Mouse (Mus musculus): ENCODE measurements around the gene Btaf1. TPM values are rescaled to one million over a fixed set of nuclear protein-coding genes. Genes with fewer than 3 reads are reported as not detected.
A peak's percentile ranks its signal among the peaks of the same experiment; 100 is the strongest.

The Btaf1 gene
- 14.7 and 15.5 TPM in 2 replicates for total RNA-seq (2014; rRNA removed)
- 2.5 and 2.6 TPM in 2 replicates for polyA plus RNA-seq (2012; rRNA removed)

DNA sequence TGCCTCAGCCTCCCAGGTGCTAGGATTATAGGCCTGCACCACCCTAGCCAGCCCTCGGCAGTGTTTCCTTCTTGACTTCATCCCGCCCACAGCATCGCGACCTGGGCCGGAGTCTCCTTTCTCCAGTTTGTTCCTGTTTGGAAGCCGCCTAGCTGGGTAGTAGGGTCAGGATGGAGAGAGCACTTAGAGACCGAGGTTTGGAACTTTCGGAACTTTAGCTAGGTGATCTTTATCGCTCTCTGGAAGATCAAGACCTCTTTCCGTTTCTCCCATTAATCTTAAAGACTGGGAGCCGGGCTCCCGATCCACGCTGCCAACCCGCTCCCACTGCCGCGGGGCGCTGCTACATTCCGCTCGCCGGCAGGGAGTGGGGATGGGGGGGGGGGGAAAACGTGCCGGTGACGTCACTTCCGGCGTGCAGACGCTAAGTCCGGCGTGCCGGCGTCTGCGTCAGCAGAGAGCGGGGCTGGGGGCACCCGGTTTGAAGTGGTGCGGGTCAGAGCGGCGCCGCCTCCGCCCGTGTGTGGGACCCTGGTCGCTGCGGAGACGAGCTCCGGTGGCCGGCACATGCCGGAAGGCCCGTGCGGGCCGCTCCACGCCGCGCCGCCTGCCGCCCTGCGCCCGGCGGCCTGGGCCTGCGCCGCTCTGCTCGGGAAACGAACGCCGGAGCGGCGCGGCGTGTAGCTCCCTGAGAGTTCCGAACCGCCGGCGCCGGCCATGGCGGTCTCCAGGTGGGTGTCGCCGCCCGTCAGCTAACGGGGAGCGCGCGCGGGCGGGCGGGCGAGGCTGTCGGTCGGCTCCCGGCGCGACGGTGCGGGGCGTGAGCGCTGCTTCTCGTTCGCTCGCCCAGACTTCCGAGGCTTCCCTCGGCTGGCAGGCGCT lies at the start of gene Btaf1:
Btaf1 (plus strand) TSS at position 409 of the 882 bp plus-strand sequence.
- Histone ChIP-seq H3K9ac (ENCODE audit: low read depth, low read length) (peak within 1 kb of the TSS; percentile 99), H3K27me3 (ENCODE audit: control insufficient read depth, insufficient read depth, low read length) (no peaks in the 10 kb centered on the region), H3K4me3 (ENCODE audit: insufficient read depth, low read depth, low read length) (peak within 1 kb of the TSS; percentile 97), H3K4me1 (ENCODE audit: control insufficient read depth, insufficient read depth, low read length) (peaks cover 5% of the 10 kb centered on the region; the same call in 1 of the 2 replicates), H3K79me2 (ENCODE audit: control insufficient read depth, insufficient read depth, low read length) (peaks cover 11% of the 10 kb centered on the region; the same call in 1 of the 2 replicates), H3K27ac (replicated peaks; ENCODE audit: insufficient read depth, low read depth, low read length) (peak within 1 kb of the TSS; percentile 94), H3K36me3 (ENCODE audit: control insufficient read depth, insufficient read depth, low read length) (no peaks in the 10 kb centered on the region; the same call in 1 of the 2 replicates)
- no peak for TF ChIP-seq CTCF (IDR thresholded peaks at IDR 0.05; ENCODE audit: low read depth, low read length)
- peak; percentile 91 for TF ChIP-seq POLR2A (IDR thresholded peaks at IDR 0.05; ENCODE audit: extremely low read depth, insufficient read depth, low read length)
- WGBS = under 1% methylated on average over 98 of the region's 98 CpGs
- peak; percentile 69 for DNase-seq (ENCODE audit: extremely low read depth, low read depth, low spot score)

DNA sequence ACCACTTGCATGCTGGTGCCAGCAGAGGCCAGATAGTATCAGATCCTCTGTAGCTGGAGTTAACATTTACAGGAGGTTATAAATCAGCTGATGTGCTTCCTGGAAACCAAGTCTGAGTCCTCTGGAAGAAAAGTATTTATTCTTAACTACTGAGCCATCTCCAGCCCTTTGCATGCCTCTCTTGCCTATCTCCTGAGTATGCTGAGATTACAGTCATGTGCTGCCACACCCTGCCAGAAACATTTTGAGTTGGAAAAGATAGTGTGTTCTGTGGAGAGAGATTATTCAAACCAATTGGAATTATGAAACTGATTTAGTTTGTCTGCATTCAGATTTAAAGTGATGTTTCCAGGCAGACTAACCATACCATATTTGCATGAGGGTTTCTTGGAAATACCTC lies 48.5 kb upstream of the Btaf1 start:
- Histone ChIP-seq H3K4me3 (ENCODE audit: insufficient read depth, low read depth, low read length) (no peak overlapping the region), H3K9ac (ENCODE audit: low read depth, low read length) (no peak overlapping the region), H3K27me3 (ENCODE audit: control insufficient read depth, insufficient read depth, low read length) (no peaks in the 10 kb centered on the region), H3K4me1 (ENCODE audit: control insufficient read depth, insufficient read depth, low read length) (no peaks in the 10 kb centered on the region), H3K36me3 (ENCODE audit: control insufficient read depth, insufficient read depth, low read length) (peaks cover 76% of the 10 kb centered on the region), H3K27ac (replicated peaks; ENCODE audit: insufficient read depth, low read depth, low read length) (no peak overlapping the region), H3K79me2 (ENCODE audit: control insufficient read depth, insufficient read depth, low read length) (no peaks in the 10 kb centered on the region; the same call in 1 of the 2 replicates)
- no peak for TF ChIP-seq POLR2A (IDR thresholded peaks at IDR 0.05; ENCODE audit: extremely low read depth, insufficient read depth, low read length)
- TF ChIP-seq CTCF (IDR thresholded peaks at IDR 0.05; ENCODE audit: low read depth, low read length) = no peak
- DNase-seq (ENCODE audit: extremely low read depth, low read depth, low spot score) = no peak

DNA sequence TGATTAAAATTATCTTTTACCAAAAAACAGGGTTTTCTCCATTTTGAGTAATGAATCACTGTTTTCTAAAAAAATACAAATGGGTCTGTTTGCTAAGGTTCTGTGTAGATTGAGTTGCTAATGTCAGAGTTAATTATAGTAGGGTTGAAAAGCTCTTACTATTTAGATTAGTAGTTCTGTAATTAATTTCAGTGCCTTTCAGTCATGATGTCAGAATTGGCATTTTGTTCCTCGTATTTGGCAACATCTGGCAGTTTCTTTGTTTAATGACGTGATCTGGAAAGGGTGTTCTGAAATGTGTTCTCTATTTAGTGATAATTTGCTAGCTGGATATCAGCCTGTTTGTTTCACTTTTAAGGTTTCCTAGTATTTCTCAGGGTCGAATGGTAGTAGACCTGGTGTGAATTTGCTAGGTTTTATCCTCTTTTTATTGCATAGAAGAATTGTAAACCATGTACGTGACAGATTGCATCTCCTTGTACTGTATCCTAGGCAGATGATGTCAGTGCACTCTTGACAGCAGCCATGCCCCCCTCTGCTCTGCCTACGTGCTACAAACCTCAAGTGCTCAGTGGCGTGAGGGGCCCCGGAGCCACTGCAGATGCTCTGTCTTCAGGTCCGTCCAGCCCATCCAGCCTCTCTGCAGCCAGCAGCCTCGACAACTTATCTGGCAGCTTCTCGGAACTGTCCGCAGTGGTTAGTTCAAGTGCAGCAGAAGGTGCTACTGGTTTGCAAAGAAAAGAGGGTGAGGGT lies 47.0 kb upstream of the Btaf1 start:
- Histone ChIP-seq H3K27me3 (ENCODE audit: control insufficient read depth, insufficient read depth, low read length) (no peaks in the 10 kb centered on the region), H3K4me1 (ENCODE audit: control insufficient read depth, insufficient read depth, low read length) (no peaks in the 10 kb centered on the region), H3K27ac (replicated peaks; ENCODE audit: insufficient read depth, low read depth, low read length) (no peak overlapping the region), H3K9ac (ENCODE audit: low read depth, low read length) (no peak overlapping the region), H3K79me2 (ENCODE audit: control insufficient read depth, insufficient read depth, low read length) (no peaks in the 10 kb centered on the region; the same call in 1 of the 2 replicates), H3K4me3 (ENCODE audit: insufficient read depth, low read depth, low read length) (no peak overlapping the region), H3K36me3 (ENCODE audit: control insufficient read depth, insufficient read depth, low read length) (peaks cover 78% of the 10 kb centered on the region)
- peak; percentile 59 for DNase-seq (ENCODE audit: extremely low read depth, low read depth, low spot score)
- WGBS = 71% methylated on average over 11 of the region's 11 CpGs
- TF ChIP-seq POLR2A (IDR thresholded peaks at IDR 0.05; ENCODE audit: extremely low read depth, insufficient read depth, low read length) (no peak), CTCF (IDR thresholded peaks at IDR 0.05; ENCODE audit: low read depth, low read length) (no peak)

DNA sequence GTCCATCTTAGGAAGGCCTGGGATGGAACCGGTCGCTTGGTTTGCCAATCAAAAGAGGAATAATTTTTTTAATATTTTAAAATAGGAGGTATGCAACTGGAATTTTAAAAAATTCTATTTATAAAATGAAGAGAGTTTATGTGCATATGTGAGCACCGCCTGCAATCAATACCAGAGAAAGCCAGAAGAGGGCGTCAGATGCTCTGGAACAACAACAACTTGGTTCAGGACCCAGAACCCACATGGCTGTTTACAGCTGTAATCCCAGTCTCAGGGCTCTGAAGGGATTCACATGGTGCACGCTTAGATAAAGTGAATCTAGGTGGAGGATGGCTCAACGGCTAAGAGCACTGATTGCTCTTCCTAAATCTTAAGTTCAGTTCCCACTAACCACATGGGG lies 42.8 kb upstream of the Btaf1 start:
- H3K9ac ChIP-seq (ENCODE audit: low read depth, low read length) = no peak overlapping the region
- TF ChIP-seq CTCF (IDR thresholded peaks at IDR 0.05; ENCODE audit: low read depth, low read length) (peak; percentile 5; the same call in 1 of the 2 replicates), POLR2A (IDR thresholded peaks at IDR 0.05; ENCODE audit: extremely low read depth, insufficient read depth, low read length) (no peak)
- peaks cover 78% of the 10 kb centered on the region for H3K36me3 ChIP-seq (ENCODE audit: control insufficient read depth, insufficient read depth, low read length)
- no peak for DNase-seq (ENCODE audit: extremely low read depth, low read depth, low spot score)
- H3K4me3 ChIP-seq (ENCODE audit: insufficient read depth, low read depth, low read length) = no peak overlapping the region
- no peaks in the 10 kb centered on the region for H3K27me3 ChIP-seq (ENCODE audit: control insufficient read depth, insufficient read depth, low read length)
- 83% methylated on average over 6 of the region's 6 CpGs for WGBS
- no peaks in the 10 kb centered on the region for H3K4me1 ChIP-seq (ENCODE audit: control insufficient read depth, insufficient read depth, low read length)
- no peak overlapping the region for H3K27ac ChIP-seq (replicated peaks; ENCODE audit: insufficient read depth, low read depth, low read length)
- H3K79me2 ChIP-seq (ENCODE audit: control insufficient read depth, insufficient read depth, low read length) = no peaks in the 10 kb centered on the region; the same call in 1 of the 2 replicates

DNA sequence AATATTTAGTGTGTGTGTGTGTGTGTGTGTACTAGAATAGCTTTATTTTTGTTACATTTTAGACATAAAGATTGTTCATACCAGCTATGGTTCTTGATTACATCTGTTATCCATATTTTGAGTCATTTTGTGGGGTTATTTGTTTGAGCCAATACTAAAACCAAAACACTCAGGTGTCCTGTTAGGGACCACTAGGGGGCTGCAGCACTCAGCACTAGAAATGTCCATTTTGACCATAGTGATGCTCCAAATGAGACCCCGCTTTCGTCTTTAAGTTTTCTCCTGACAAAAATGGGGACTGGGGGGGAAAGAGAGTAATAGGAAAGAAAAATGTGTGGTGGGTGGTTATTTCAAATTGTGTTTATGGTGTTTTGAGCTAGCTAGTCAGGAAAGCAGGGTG lies 39.6 kb upstream of the Btaf1 start:
- H3K4me1 ChIP-seq (ENCODE audit: control insufficient read depth, insufficient read depth, low read length) = no peaks in the 10 kb centered on the region
- DNase-seq (ENCODE audit: extremely low read depth, low read depth, low spot score) = no peak
- TF ChIP-seq CTCF (IDR thresholded peaks at IDR 0.05; ENCODE audit: low read depth, low read length) (no peak), POLR2A (IDR thresholded peaks at IDR 0.05; ENCODE audit: extremely low read depth, insufficient read depth, low read length) (no peak)
- H3K27me3 ChIP-seq (ENCODE audit: control insufficient read depth, insufficient read depth, low read length) = no peaks in the 10 kb centered on the region
- no peak overlapping the region for H3K9ac ChIP-seq (ENCODE audit: low read depth, low read length)
- no peak overlapping the region for H3K27ac ChIP-seq (replicated peaks; ENCODE audit: insufficient read depth, low read depth, low read length)
- H3K79me2 ChIP-seq (ENCODE audit: control insufficient read depth, insufficient read depth, low read length) = no peaks in the 10 kb centered on the region; the same call in 1 of the 2 replicates
- no peak overlapping the region for H3K4me3 ChIP-seq (ENCODE audit: insufficient read depth, low read depth, low read length)
- H3K36me3 ChIP-seq (ENCODE audit: control insufficient read depth, insufficient read depth, low read length) = peaks cover 79% of the 10 kb centered on the region
- 93% methylated on average over 2 of the region's 2 CpGs for WGBS

Measured in liver, adult 2 months (tissue).